In genomic region chr1:193989956-193990675, GRCm38 (mm10) we compare ENCODE assay signal across 15 mouse cellular contexts.
DNase-seq lines count a peak whose midpoint lies in the region; ATAC-seq lines count a peak whose summit lies in the region.
"Had no signal": no experiment of that assay in that cellular context is flagged by ENCODE, and none has a peak within 500 bp of the region (broad histone marks: within the 10 kb centered on the region; RNA-seq: fewer than 3 reads in every experiment).

No protein-coding gene starts in this region.

- H3K4me1 ChIP-seq in hindbrain, embryonic 11.5 days (replicated peaks; ENCODE audit: control insufficient read depth, insufficient read depth, low read length) = no peaks in the 10 kb centered on the region
- peaks cover 19% of the 10 kb centered on the region for H3K4me1 ChIP-seq in midbrain, embryonic 14.5 days (ENCODE audit: control insufficient read depth, insufficient read depth, low read length)
- H3K4me1 ChIP-seq in heart, embryonic 10.5 days = no peaks in the 10 kb centered on the region
- H3K4me1 ChIP-seq: heart, embryonic 12.5 days had no signal

- H3K27me3 ChIP-seq in hindbrain, embryonic 11.5 days (ENCODE audit: control insufficient read depth, insufficient read depth, low read length) = no peaks in the 10 kb centered on the region
- H3K27me3 ChIP-seq in midbrain, embryonic 14.5 days (ENCODE audit: control insufficient read depth, insufficient read depth, low read length) = no peaks in the 10 kb centered on the region
- 0 out of 2 replicates have a peak, but pooled peaks cover 5% of the 10 kb centered on the region for H3K27me3 ChIP-seq in heart, embryonic 10.5 days (ENCODE audit: insufficient read depth, poor library complexity, severe bottlenecking)
- H3K27me3 ChIP-seq: heart, embryonic 12.5 days had no signal

- no peak overlapping the region for H3K9ac ChIP-seq in hindbrain, embryonic 11.5 days (ENCODE audit: low read depth, low read length)
- no peak overlapping the region for H3K9ac ChIP-seq in midbrain, embryonic 14.5 days (replicated peaks; ENCODE audit: low read length)
- H3K9ac ChIP-seq: heart, embryonic 12.5 days; liver, embryonic 14.5 days had no signal

- 47% methylated on average over 10 of the region's 10 CpGs for WGBS in hindbrain, embryonic 11.5 days
- 21% methylated on average over 10 of the region's 10 CpGs for WGBS in midbrain, embryonic 14.5 days
- 66% methylated on average over 10 of the region's 10 CpGs for WGBS in heart, embryonic 10.5 days

- H3K4me3 ChIP-seq in hindbrain, embryonic 11.5 days (ENCODE audit: low read depth, low read length) = no peak overlapping the region
- H3K4me3 ChIP-seq in midbrain, embryonic 14.5 days (replicated peaks; ENCODE audit: low read depth, low read length) = no peak overlapping the region
- no peak overlapping the region for H3K4me3 ChIP-seq in heart, embryonic 10.5 days
- H3K4me3 ChIP-seq: heart, embryonic 12.5 days; left cerebral cortex, adult 2 months had no signal

- H3K27ac ChIP-seq in hindbrain, embryonic 11.5 days (ENCODE audit: low read depth, low read length) = peak overlapping the region; percentile 0
- H3K27ac ChIP-seq in midbrain, embryonic 14.5 days (replicated peaks; ENCODE audit: low read depth, low read length) = 0 out of 2 replicates have a peak overlapping the region, but pooled peaks have one; percentile 42
- H3K27ac ChIP-seq in heart, embryonic 10.5 days = no peak overlapping the region
- H3K27ac ChIP-seq: left cerebral cortex, adult 2 months; liver, embryonic 14.5 days; stomach, postnatal 0 days had no signal

- no peaks in the 10 kb centered on the region for H3K36me3 ChIP-seq in hindbrain, embryonic 11.5 days (ENCODE audit: control insufficient read depth, insufficient read depth, low read length)
- no peaks in the 10 kb centered on the region for H3K36me3 ChIP-seq in midbrain, embryonic 14.5 days (ENCODE audit: control insufficient read depth, insufficient read depth, low read length)
- no peaks in the 10 kb centered on the region for H3K36me3 ChIP-seq in heart, embryonic 10.5 days
- H3K36me3 ChIP-seq: heart, embryonic 12.5 days had no signal

- no peaks in the 10 kb centered on the region for H3K9me3 ChIP-seq in hindbrain, embryonic 11.5 days (ENCODE audit: control insufficient read depth, low read length)
- no peaks in the 10 kb centered on the region for H3K9me3 ChIP-seq in midbrain, embryonic 14.5 days (ENCODE audit: control insufficient read depth, low read length)
- no peaks in the 10 kb centered on the region for H3K9me3 ChIP-seq in heart, embryonic 10.5 days
- H3K9me3 ChIP-seq: heart, embryonic 12.5 days had no signal

- peak; percentile 66 for ATAC-seq in hindbrain, embryonic 11.5 days (ENCODE audit: low FRiP score)
- peak; percentile 72; the same call in 1 of the 2 replicates for ATAC-seq in midbrain, embryonic 14.5 days (ENCODE audit: low FRiP score, low TSS enrichment)

- H3K4me2 ChIP-seq in hindbrain, embryonic 11.5 days (replicated peaks; ENCODE audit: low read depth, low read length) = no peak overlapping the region
- H3K4me2 ChIP-seq in midbrain, embryonic 14.5 days (ENCODE audit: low read length) = peak overlapping the region; percentile 46
- H3K4me2 ChIP-seq: heart, embryonic 12.5 days had no signal

- DNase-seq in kidney, postnatal 4 days = peak; percentile 4 to 12
- no peak for DNase-seq in kidney, adult 8-10 months
- DNase-seq in embryo, embryonic 11 days = peak; percentile 26
- DNase-seq in hindbrain, embryonic 11.5 days (ENCODE audit: low spot score) = peak; percentile 35
- peak; percentile 52 for DNase-seq in midbrain, embryonic 14.5 days
- DNase-seq in gastrocnemius, postnatal 4 days (ENCODE audit: low spot score in 2 of 2) = no peak
- DNase-seq in heart, embryonic 10.5 days (ENCODE audit: low spot score) = no peak
- no peak for DNase-seq in testis, postnatal 14 days (ENCODE audit: low spot score)
- DNase-seq: adrenal gland, postnatal 25 days; cerebellum, postnatal 25 days; right cerebral cortex, postnatal 14 days had no signal

Comparison
In these comparisons a context has a peak if more than half of its experiments do, and no peak if none do; other contexts are left out.
1. DNase-seq: peak in kidney, postnatal 4 days (2 of 2), embryo, embryonic 11 days (single experiment), hindbrain, embryonic 11.5 days (single experiment) and midbrain, embryonic 14.5 days (single experiment); none in kidney, adult 8-10 months (0 of 2), gastrocnemius, postnatal 4 days (0 of 2), heart, embryonic 10.5 days (single experiment) and testis, postnatal 14 days (single experiment).